Mouse (Mus musculus) skeletal muscle tissue, adult 2 months (tissue): ENCODE results near the gene Galnt11.
"Not testable (repeated sequence)": the region's sequence is repeated elsewhere in the genome, so short reads cannot be mapped to it uniquely, and the experiment has no call there.

ENCODE experiments used
- DNase-seq: peaks from one replicate; pipeline ENCODE4 v3.0.0-alpha.2; 2012; ENCODE audit warnings: low read depth, low spot score

Galnt11 gene

DNA sequence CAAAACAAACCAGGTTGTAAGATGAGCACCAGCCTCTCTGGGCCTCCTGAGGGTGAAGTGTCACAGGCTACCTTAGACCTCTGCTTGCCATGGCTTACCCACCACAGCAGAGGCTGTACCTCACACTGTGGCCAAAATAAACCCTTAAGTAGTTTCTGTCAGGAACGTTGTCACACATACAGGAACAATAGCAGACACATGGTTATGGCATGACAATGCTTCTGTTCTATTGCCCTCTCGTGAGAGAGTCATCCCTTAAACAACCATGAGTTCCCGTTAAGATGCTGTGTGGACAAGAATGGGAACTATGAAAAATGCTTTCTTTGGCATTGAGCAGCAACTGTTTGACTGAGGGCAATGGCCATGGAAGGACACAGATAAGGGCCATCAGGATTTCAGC, at the start of gene Galnt11:
Gene Galnt11, plus strand, starts transcription at position 301 of the 400 bp plus-strand sequence.
- DNase-seq = no peak

DNA sequence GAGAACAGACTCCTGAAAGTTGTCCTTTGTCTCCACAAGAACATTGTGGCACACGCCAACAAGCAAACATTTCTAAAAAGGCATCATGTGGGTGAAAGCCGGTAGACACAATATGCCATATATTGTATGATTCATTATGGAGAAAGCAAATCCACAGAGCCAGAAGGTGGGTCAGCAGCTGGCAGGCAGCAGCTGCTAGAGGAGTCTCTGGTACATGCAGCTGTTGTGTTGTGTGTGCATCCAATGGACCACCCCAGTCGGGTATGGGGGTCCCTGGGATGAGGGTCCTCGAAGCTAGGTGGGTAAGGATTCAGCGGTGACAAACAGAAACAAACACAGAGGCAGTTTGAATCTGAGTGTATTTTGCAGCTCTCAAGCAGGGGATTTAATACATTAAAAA, 43.8 kb upstream of the Galnt11 start:
- DNase-seq = not testable (repeated sequence)

DNA sequence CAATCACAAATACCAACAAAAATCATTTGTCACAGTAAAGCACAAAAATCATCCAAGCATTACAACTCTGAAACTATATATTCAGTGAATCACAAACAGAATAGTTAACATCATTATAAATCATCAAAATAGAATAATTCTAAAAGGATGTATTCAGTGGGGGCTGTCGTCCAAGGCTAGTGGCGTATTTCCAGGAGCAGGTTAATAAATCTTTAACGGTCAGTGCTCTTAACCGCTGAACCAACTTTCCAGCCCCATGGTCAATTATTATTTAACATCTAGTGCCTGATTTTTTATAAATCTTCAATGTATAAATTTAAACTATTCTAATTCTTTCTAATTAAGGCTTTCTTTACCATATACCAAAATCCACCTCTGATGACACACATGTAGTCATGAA, 43.2 kb upstream of the Galnt11 start:
- not testable (repeated sequence) for DNase-seq

DNA sequence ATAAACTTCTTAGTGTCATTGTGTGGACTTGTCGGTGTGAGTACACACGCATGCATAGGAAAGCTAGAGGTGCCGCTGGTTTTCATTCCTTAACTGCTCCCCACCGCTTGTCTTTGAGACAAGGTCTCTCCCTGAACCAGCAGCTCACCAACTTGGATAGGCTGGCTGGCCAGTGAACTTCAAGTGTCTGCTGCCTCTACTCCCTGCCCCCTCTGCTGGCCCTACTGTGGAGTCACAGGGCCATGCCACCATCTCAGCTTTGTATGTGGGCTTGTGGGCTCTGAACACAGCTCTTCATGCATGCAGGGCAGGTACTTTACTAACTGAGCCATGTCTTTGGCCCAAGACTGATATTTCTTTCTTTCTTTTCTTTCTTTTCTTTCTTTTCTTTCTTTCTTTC, 42.4 kb upstream of the Galnt11 start:
- no peak for DNase-seq

DNA sequence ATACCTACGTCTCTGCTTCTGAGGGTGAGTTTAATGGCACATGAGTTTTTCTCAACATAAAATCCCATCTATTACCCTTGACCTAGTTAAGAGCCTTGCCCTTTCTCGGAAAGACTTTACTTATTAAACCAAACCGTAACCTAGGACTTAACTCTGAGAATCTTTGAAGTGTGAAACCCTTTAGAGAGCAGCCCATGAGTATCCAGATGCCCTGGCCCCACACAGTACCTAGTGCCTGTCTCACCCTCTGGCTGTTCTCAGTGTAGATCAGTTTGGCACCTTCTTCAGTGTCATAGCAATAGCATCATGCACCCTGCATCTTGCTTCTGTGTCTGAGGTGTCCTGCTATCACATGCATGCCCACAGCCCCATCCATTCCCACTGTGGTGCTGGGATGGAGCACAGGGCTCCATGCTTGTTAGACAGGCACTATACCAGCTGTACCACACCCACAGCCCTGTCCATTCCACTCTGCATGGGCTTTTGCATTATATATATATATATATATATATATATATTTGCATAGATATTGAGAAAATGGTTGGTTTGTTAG, 41.7 kb upstream of the Galnt11 start:
- no peak for DNase-seq

DNA sequence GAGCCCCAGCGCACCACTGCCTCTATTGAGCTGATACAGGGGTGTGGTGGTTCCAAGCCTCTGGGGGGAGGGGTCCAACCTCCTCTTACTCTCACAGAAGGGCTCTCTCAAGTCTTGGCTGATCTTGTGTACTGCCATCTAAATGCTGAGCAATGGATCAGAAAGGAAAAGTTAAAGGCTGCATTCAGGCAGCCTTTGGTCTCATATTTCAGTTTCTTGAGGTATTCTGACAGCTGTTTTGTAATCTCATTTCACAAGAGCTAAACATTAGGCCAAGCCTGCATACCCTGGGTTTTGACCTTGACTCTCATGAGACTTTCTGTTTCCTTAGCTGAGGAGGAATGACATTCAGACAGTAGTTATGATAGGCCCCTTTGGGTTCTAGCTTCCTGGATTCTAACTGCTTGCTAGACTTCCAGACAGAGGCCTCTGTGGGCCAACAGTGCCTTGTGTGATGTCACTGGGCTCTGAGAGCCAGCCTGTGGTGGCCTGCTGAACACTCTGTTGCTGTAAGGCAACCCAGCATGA, 40.6 kb upstream of the Galnt11 start, which contains the start of gene Galntl5:
Gene Galntl5, plus strand, starts transcription at position 457 of the 528 bp plus-strand sequence.
- peak; percentile 13 for DNase-seq

DNA sequence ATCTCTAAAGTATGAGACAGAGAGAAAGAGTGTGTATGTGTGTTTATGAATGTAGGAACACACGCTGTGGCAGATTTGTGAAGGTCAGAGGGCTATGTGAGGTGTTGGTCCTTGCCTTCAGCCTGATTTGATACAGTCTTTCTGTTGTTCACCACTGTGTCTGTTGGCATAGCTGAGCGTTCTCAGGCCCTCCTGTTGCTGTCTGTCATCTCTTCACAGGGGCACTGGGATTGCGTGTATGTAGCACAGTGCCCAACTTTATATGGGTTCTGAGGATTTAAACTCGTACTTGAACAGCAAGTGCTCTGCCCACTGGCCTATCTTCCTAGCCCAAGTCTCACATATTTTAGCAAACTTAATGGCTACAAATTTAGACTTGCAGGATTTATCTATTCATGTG, 38.1 kb upstream of the Galnt11 start:
- DNase-seq = no peak

DNA sequence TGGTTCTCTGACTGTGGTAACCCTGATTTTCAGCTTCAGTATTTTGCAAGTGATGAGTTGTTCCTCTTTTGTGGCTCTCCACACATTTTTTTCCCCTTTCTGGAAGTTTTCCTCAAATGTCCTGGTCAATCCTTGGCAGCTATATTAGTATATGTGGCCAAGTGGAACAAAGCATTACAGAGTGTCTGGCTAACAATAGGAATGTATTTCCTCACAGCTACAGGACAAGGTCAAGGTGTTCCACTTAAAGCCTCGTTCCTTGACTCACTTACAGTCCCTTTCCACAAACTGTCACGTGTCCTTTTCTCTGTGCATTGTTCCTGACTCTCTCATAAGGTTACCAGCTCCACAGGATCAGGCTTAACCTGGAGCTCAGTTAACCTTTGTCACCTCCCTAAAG, 37.1 kb upstream of the Galnt11 start:
- DNase-seq = no peak

DNA sequence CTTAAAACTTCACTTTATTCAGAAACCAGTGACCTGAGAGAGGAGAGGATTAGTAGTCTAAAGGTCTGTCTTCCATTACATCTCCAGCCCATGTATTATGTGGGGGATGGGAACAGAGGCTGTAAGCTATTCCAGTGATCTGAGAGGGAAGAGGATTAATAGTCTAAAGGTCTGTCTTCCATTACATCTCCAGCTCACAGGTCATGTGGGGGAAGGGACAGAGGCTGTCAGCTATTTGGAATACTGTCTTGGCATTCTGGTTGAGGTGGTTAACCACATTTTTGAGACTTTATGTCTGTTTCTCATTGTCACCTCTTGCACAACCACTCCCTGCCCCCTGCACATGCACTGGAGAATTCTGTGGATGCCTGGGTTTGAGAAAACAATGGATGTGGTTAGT, 34.0 kb upstream of the Galnt11 start:
- DNase-seq = no peak

DNA sequence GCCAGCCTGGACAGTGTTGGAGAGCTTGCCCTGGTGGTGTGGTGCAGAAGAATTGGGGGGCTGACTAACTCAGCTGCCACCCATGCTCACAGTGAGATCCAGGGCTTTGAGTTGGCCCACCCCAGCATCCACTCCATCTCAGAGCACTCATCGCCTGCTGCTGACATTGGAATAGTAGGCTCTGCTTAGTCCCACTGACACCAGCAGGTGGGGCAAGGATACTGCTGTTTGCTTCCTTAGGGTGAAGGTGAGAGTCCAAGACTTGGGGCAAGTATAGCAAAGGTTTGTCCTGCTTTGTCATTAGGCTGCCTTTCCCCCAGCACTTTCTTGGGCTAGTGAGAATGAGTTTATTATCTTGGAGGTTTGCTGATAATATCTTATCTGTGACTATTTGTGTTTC, 32.9 kb upstream of the Galnt11 start:
- no peak for DNase-seq

DNA sequence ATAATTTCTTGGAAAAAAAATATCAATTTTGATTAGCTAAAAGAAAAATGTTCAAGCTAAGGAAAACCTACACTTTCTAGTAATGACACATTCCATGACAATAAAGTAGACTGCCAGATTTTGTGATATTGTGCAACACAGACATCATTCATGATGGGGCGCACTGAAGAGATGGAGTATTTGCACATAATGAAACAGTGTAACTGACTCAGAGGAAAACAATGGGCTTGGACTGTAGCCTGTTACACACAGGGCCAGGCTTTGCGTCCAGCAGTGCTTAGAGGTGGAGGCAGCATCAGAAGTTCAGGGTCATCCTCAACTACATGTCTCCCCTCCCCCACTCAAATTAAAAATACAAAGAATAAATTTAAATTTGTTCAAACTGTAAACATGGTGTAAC, 31.2 kb upstream of the Galnt11 start:
- no peak for DNase-seq

DNA sequence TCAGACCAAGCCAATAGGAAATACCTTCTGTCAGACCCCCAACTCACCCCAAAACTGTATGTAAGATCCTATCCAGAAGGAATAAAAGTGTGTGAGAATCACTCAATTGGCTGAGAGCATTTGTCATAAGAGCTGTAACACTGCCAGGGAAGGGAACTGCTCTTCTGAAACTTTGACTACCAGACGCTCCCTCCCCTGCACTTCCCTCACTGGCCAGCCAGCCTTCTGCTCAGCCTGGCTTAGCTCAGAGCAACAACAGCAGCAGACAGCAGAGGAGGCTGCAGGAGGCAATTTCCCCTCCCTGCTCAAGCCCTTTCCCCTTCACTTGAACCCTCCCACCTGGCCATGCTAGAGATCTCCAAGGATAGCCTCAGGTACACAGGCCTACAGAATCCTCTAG, 9.8 kb upstream of the Galnt11 start:
- no peak for DNase-seq

DNA sequence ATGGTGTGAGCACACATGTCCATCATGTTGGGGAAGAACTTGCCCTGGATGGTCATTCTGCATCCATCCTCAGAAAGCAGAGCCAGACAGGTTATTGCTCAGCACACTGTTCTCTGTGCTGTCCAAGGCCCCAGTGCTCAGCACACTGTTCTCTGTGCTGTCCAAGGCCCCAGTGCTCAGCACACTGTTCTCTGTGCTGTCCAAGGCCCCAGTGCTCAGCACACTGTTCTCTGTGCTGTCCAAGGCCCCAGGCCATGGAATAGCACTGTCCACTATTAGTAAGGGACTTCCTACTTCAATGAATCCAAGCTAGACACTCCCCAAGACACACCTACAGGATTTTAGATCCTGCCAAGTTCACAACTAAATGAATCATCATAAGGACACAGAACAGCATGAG, 8.5 kb upstream of the Galnt11 start:
- DNase-seq = not testable (repeated sequence)

DNA sequence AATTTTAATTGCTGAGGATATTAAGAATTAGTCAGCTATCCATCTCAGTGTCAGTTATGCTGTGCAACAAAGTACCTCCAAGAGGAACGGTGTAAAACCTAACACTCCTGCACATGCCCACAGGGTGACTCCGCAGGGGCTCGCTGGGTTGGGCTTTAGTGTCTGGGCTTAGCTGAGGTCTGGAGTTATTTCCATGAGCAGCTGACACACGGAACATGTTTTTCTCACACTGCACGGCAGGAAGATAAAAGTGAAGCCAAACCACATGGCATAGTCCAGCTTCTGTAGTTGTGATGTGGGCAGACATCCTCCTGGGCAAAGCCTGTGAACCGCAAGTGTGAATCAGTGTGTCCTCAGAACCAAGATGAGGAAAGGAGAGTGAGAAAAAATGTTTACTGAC, 6.7 kb upstream of the Galnt11 start:
- no peak for DNase-seq

DNA sequence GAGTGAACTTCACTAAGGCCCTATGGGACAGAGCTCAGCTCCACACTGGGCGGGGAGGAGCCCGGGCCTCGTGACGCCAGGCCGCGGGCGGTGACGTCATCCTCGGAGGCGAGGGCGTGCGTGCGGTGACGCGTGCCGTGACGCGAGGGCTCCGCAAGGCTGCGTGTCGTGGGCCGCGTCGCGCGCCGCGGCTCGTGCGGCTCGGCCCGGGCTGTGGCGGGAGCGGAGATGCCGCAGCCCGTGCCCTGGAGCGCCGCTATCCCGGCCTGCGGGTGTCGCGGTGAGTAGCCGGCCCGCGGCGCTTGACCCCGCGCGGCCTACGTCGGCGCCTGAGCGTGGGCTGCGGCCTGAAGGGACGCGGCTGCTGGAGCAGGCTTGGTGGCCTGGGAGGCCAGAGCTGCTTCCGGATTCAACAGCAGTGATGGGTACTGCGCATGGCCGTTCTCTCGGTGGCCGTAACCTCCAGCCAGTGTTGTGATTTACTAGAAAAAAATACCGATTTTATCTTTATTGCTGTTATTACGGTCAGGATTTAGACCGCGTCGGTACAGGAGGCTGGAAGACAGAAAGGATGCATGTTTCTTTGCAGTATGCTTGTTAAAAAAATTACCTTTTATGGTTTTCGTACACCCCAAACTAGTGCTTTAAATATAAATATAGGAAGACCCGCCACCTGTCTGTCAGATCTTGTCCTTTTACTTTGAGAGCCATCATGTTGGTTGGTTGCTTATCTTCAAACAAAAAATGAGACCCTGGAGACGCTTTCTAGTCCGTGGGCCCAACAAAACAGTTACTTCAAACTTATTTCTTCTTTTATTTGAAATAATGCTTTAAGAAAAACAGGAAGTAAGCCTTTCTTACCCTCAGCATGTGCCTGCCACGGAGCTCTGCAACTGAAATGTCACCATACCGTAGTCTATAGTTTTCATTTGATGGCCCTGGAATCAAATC, 1.3 kb downstream of the Galnt11 start, which contains the start of gene E130116L18Rik:
Gene E130116L18Rik, minus strand, starts transcription at position 402 of the 951 bp plus-strand sequence.
- DNase-seq = peak; percentile 69

DNA sequence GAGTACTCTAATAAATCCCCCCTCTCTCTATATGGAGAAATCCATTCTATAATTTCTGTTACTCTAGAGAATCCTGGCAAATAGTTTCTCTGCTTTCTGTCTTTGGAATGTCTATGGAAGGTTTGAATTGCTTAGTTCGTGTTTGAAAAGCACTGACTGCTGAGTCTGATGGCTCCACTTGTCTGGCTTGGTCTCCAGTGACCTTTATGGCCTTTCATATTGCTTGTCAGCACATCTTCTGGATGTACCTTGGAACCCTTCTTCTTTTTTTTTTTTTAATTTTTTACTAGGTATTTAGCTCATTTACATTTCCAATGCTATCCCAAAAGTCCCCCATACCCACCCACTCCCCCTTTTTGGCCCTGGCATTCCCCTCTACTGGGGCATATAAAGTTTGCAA, 2.7 kb downstream of the Galnt11 start:
- not testable (repeated sequence) for DNase-seq

DNA sequence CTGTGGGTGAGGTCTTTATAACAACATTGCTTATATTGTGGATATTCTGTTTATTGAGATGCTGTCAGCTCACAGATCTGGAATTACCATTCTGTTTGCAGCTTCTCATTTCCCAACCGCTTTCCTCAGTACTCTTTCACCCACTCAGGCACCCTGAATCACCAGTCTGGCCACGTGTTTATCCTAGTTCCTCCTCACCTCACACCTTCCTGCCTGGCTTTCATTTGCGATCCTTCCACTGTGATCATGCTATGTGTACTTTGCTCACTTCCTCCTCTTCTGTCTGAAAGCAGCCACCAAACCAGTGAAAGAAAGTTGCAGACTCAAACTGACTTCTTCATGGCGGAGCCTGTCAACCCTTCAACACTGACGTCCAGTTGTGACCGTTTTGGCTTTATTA, 21.4 kb downstream of the Galnt11 start:
- DNase-seq = no peak

DNA sequence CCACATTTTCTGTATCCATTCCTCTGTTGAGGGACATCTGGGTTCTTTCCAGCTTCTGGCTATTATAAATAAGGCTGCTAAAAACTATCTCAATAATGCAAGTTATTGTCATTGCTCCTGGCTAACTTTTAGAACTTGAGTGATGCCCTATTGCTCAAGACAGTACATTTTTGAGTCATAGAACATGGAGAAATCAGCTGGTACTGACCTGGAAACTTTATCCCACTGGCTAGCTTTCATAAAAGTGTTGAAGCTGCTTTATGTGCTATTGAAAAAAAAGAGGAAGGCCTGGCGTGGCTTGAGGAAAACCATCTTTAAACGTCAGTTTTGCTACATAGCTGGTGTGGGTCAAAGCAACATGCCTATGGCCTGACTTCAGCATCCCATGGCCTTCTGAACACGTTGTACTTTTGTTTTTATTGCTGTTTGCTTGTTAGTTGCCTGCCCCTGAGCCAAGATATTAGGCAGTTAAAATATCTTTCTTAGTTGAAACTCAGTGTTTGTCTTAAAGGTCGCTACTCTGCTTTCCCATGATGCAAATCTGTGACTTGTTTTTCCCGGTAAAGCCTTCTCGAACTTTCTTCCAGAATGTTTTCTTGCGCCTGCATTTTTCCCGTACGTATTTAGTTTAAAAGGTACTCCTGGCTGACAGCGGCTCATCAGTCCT, 24.2 kb downstream of the Galnt11 start:
- no peak for DNase-seq

DNA sequence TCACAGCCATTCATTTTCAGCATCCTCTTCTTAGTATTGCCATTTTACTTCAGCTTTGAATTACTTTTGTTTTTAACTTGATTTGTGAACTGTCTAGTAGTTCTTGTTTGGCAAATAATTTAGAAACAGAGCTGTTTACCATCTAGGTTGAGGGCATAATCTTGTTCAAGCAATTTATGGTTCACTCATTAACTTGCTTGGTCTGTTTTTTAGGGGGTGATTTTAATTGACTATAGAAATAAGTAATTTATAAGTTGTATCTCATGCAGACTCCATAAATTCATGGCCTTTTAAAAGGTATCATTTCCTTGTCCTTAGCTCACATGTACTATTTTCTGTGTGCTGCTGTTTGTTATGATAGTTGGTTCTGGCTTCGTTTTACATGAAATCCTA, 24.8 kb downstream of the Galnt11 start:
- DNase-seq = no peak

DNA sequence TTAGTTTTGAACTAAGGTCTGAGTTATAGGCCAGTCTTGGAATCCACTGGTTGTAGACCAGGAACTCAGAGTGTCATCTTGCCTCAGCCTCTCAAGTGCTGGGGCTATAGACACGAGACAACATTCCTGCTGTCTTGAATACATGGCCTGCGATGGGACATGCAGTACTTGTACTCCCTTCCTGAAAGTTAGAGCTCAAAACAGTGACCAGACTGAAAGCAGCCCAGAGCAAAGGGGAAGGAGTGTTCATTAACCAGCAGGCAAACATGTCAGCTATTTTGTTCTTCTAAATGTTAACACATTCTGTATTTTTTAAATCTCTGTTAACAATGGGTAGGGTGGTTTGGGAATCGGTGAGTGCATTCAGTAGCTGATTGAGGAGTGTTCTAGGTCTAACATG, 25.3 kb downstream of the Galnt11 start:
- DNase-seq = no peak

DNA sequence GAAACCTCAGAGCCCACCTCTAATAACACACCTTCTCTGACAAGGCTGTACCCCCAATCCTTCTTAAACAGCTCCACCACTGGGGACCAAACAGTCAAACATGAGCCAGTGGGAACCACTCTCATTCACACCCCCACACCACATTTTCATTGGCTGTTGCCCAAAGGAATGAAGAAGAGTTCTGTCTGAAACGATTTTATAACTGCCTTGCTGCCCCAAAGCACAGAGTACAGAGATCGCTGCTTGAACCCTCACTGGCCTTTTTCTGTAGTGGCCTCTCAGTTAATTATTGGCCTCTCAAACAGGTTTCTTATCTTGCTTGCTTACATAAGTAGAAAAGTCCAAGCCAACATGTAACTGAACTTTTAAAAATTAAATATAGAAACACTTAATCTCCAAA, 30.7 kb downstream of the Galnt11 start:
- DNase-seq = no peak
